19 mouse cellular contexts compared by ENCODE assay signal in the genomic region with DNA sequence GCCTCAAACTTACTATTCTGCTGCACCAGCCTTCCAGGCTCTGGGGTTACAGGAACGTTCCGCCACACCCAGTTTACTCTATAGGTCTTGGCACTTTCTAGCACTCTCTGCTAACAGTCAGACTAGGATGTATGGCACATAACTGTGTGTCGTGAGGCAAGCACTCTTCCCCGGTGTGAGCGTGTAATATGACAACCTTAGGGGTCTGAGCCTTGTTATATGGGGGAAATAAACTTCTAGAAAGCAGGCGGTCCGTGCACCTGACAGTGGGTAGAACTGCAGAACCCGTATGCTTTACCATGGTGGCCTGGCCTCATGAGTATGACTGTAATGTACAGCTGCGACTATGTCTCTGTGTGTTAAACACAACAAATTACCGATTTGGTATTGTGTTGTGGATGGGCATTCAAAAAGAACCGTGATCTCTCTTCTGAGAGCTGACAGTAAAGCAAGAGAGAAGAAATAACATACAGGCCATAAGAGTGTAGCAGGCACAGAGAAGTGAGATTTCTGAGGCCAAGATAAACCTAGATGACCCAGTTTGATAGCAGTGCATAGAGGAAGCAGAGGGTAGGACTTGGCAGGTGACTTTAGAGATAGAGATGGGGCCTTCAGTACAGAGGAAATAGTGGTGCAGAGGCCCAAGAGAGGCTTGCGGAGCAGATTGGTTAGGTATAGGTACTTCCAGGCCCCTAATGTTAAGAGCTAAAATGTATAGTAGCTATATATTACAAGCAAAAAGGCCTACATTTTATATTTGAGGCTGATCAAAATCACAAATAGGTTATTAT. TPM values are rescaled to one million over a fixed set of nuclear protein-coding genes. Genes with fewer than 3 reads are reported as not detected.
DNase-seq lines count a peak whose midpoint lies in the region; ATAC-seq lines count a peak whose summit lies in the region.
"Had no signal": no experiment of that assay in that cellular context is flagged by ENCODE, and none has a peak within 500 bp of the region (broad histone marks: within the 10 kb centered on the region; RNA-seq: fewer than 3 reads in every experiment).

No protein-coding gene starts in this region.

- no peaks in the 10 kb centered on the region for H3K27me3 ChIP-seq in liver, embryonic 13.5 days
- H3K27me3 ChIP-seq in liver, embryonic 12.5 days (replicated peaks): no peaks in the 10 kb centered on the region
- H3K27me3 ChIP-seq in megakaryocyte, embryonic 14.5 days (replicated peaks): no peaks in the 10 kb centered on the region
- H3K27me3 ChIP-seq in forebrain, embryonic 15.5 days: no peaks in the 10 kb centered on the region
- H3K27me3 ChIP-seq: embryonic facial prominence, embryonic 13.5 days; heart, embryonic 13.5 days; hindbrain, embryonic 12.5 days had no signal

- no peak for DNase-seq in liver, embryonic 13.5 days
- DNase-seq in thymus, postnatal 25 days: peak; percentile 62
- no peak for DNase-seq in left cerebral cortex, postnatal 25 days (ENCODE audit: low spot score in 2 of 2)
- DNase-seq in left cerebral cortex, adult 11 months (ENCODE audit: low spot score): no peak
- DNase-seq: cerebellum, adult 18-20 months; gastrocnemius, postnatal 36 days; kidney, adult 11 months; kidney, postnatal 36 days; left cerebral cortex, postnatal 4 days; lung, adult 2 months; retina, postnatal 1 day had no signal

- intact Hi-C loops in left cerebral cortex, postnatal 25 days (cut with DNase I): no loop called here

- H3K9me3 ChIP-seq in liver, embryonic 13.5 days (replicated peaks): no peaks in the 10 kb centered on the region
- H3K9me3 ChIP-seq in liver, embryonic 12.5 days (replicated peaks): no peaks in the 10 kb centered on the region
- no peaks in the 10 kb centered on the region for H3K9me3 ChIP-seq in megakaryocyte, embryonic 14.5 days
- no peaks in the 10 kb centered on the region for H3K9me3 ChIP-seq in forebrain, embryonic 15.5 days
- H3K9me3 ChIP-seq: embryonic facial prominence, embryonic 13.5 days; forebrain, embryonic 10.5 days; heart, embryonic 13.5 days; hindbrain, embryonic 12.5 days had no signal

- peaks cover 7% of the 10 kb centered on the region for H3K4me1 ChIP-seq in liver, embryonic 13.5 days (replicated peaks)
- peaks cover 29% of the 10 kb centered on the region for H3K4me1 ChIP-seq in liver, embryonic 12.5 days
- peaks cover 80% of the 10 kb centered on the region for H3K4me1 ChIP-seq in megakaryocyte, embryonic 14.5 days
- H3K4me1 ChIP-seq in forebrain, embryonic 15.5 days: no peaks in the 10 kb centered on the region
- H3K4me1 ChIP-seq: embryonic facial prominence, embryonic 13.5 days; forebrain, embryonic 10.5 days; heart, embryonic 13.5 days; hindbrain, embryonic 12.5 days had no signal

- peaks cover 23% of the 10 kb centered on the region for H3K36me3 ChIP-seq in liver, embryonic 13.5 days
- H3K36me3 ChIP-seq in liver, embryonic 12.5 days: peaks cover 42% of the 10 kb centered on the region
- peaks cover 78% of the 10 kb centered on the region for H3K36me3 ChIP-seq in megakaryocyte, embryonic 14.5 days (replicated peaks; ENCODE audit: low read length)
- peaks cover 22% of the 10 kb centered on the region for H3K36me3 ChIP-seq in forebrain, embryonic 15.5 days

- ATAC-seq in liver, embryonic 13.5 days (ENCODE audit: low read depth): peak; percentile 59; the same call in 1 of the 2 replicates
- ATAC-seq in liver, embryonic 12.5 days: no peak
- peak; percentile 70 for ATAC-seq in activated CD4-positive, CD25-positive, alpha-beta regulatory T cell, adult 4 months
- no peak for ATAC-seq in forebrain, embryonic 15.5 days (replicated peaks)

- 55% methylated on average over 12 of the region's 12 CpGs for WGBS in liver, embryonic 13.5 days (ENCODE audit: insufficient replicate concordance)
- 54% methylated on average over 12 of the region's 12 CpGs for whole genome bisulfite sequencing in liver, embryonic 12.5 days (ENCODE audit: insufficient replicate concordance)
- WGBS in forebrain, embryonic 15.5 days: 92% methylated on average over 12 of the region's 12 CpGs

- no peak overlapping the region for H3K27ac ChIP-seq in liver, embryonic 13.5 days
- H3K27ac ChIP-seq in liver, embryonic 12.5 days: no peak overlapping the region
- H3K27ac ChIP-seq in forebrain, embryonic 15.5 days (replicated peaks): no peak overlapping the region
- H3K27ac ChIP-seq: embryonic facial prominence, embryonic 13.5 days; forebrain, embryonic 10.5 days; heart, embryonic 13.5 days; hindbrain, embryonic 12.5 days had no signal

- no peak overlapping the region for H3K9ac ChIP-seq in liver, embryonic 13.5 days
- no peak overlapping the region for H3K9ac ChIP-seq in liver, embryonic 12.5 days
- H3K9ac ChIP-seq in forebrain, embryonic 15.5 days (replicated peaks): no peak overlapping the region
- H3K9ac ChIP-seq: embryonic facial prominence, embryonic 13.5 days; heart, embryonic 13.5 days; hindbrain, embryonic 12.5 days had no signal

- H3K4me3 ChIP-seq in liver, embryonic 13.5 days (replicated peaks): no peak overlapping the region
- H3K4me3 ChIP-seq in liver, embryonic 12.5 days: no peak overlapping the region
- H3K4me3 ChIP-seq in megakaryocyte, embryonic 14.5 days (replicated peaks): peak overlapping the region; percentile 6
- no peak overlapping the region for H3K4me3 ChIP-seq in forebrain, embryonic 15.5 days
- H3K4me3 ChIP-seq: embryonic facial prominence, embryonic 13.5 days; forebrain, embryonic 10.5 days; heart, embryonic 13.5 days; hindbrain, embryonic 12.5 days had no signal

- H3K4me2 ChIP-seq in liver, embryonic 13.5 days: no peak overlapping the region
- no peak overlapping the region for H3K4me2 ChIP-seq in liver, embryonic 12.5 days
- no peak overlapping the region for H3K4me2 ChIP-seq in forebrain, embryonic 15.5 days (replicated peaks)
- H3K4me2 ChIP-seq: embryonic facial prominence, embryonic 13.5 days; heart, embryonic 13.5 days; hindbrain, embryonic 12.5 days had no signal

RNA-seq across cellular contexts. Expression of gene Rbl2, which starts 7.4 kb away (rescaled TPM):
- 5.0 and 7.4 TPM in 2 replicates for polyA plus RNA-seq in liver, embryonic 13.5 days (2015; fragmentation: Nextera tagmentation; extraction: Ambion mirVana)
- polyA plus RNA-seq in liver, embryonic 12.5 days (2016; fragmentation: Nextera tagmentation; extraction: Ambion mirVana): 9.1 and 9.4 TPM in 2 replicates
- polyA plus RNA-seq in activated CD4-positive, CD25-positive, alpha-beta regulatory T cell, adult 4 months (2017; shearing (Covaris generic)): 100 to 1,000 TPM; 103 to 143 TPM
- 2.1 and 3.5 TPM in 2 replicates for polyA plus RNA-seq in megakaryocyte, embryonic 14.5 days (2012; ENCODE audit: insufficient read depth, low replicate concordance)
- 10 to 100 TPM; 35.7 to 37.1 TPM for total RNA-seq in left cerebral cortex, postnatal 25 days (2021)
- 20.5 and 22.0 TPM in 2 replicates for polyA plus RNA-seq in forebrain, embryonic 15.5 days (2015; fragmentation: Nextera tagmentation; extraction: Ambion mirVana)

Comparison
In these comparisons a context has a peak if more than half of its experiments do, and no peak if none do; other contexts are left out.
1. ATAC-seq: peak in liver, embryonic 13.5 days (single experiment) and activated CD4-positive, CD25-positive, alpha-beta regulatory T cell, adult 4 months (single experiment); none in liver, embryonic 12.5 days (single experiment) and forebrain, embryonic 15.5 days (single experiment).